Mouse (Mus musculus) B cell, adult (primary cell): ENCODE results near the gene Catsper2. TPM values are rescaled to one million over a fixed set of nuclear protein-coding genes. Genes with fewer than 3 reads are reported as not detected.

Source experiments
- total RNA-seq: library from RNA; stranded (reverse); gene quantifications from 4 replicates; pipeline ENCODE4 v1.2.4, GENCODE M21; 2023; ENCODE audit not compliant: inconsistent age

Gene Catsper2
- total RNA-seq, result 2.7 to 2.9 TPM (median 2.7 TPM) in 4 replicates

GRCm38 (mm10) chr2:121413387-121414042 is at the start of gene Catsper2, which contains the start of gene Pdia3:
Gene Catsper2, minus strand, starts transcription at chr2:121413792.
Gene Pdia3, plus strand, starts transcription at chr2:121413775.

GRCm38 (mm10) chr2:121456692-121457642 is 43.4 kb upstream of the Catsper2 start, which contains the start of gene Serinc4:
Gene Serinc4, minus strand, starts transcription at chr2:121456781.

GRCm38 (mm10) chr2:121452990-121453389 is 39.4 kb upstream of the Catsper2 start, which contains the start of gene Hypk:
Gene Hypk, plus strand, starts transcription at chr2:121453290.

DNA sequence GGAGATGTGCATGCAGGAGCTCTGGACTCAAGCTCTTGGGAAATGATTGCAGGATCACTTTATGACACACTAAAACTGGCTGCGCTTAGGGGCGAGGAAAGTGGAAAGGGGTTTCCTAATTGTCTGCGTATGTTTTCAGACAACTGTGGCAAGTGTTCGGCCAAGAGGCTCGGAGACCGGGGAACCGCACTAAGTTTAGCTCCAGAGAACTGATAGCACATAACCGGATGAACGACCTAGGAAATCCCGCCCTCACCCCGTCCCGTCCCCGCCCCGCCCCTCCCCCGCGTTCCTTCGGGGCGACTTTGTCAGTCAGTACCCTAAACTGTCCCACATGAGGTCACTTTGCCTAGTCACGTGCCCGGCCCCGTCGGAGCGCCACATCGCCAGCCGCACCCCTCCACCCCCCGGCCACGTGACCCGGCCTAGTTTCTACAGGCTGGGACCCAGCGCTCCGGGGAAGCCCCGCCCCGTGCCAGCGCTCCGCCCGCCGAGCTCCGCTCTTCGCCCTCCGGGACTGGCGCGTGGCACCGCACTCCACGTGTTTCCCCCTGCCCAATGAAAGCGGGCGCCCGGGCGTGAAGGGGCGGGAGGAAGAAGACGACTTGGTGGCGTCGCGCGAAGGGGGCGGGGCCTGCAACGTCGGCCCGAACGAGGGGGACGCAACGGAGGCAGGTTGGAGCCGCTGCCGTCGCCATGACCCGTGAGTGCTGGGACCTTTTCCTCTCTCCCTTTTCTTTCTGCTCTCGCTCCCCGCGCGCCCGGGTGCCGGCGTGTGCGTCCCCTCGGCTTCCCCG is 35.3 kb upstream of the Catsper2 start, which contains the start of gene Serf2:
TSS of gene Serf2 (plus strand) at position 457 of the 797 bp plus-strand sequence.

GRCm38 (mm10) chr2:121444178-121444577 is 30.6 kb upstream of the Catsper2 start, which contains the start of gene Ell3:
Gene Ell3, minus strand, starts transcription at chr2:121444278.

GRCm38 (mm10) chr2:121386961-121387575 is 26.5 kb downstream of the Catsper2 start, which contains the start of gene Strc:
Gene Strc, minus strand, starts transcription at chr2:121387168.

DNA sequence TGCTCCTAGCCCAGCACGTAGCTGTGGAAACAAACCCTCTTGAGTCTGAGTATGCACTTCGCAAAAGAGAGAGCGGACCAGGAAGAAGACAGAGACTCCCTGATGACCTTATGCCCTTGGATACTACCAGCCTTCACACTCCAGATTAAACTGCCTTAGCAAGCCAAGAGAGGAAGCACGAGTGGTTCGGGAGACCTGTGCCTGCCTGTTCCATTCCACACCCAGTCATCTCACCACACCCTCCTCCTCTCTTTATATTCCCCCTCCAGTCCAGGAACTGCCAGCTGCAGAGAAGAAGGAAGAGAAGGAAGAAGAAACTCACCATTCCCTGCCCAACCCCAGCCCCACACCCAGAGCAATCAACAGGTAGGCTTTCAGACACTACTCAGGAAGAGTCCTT is 56.1 kb downstream of the Catsper2 start, which contains the start of gene Ckmt1:
TSS of gene Ckmt1 (plus strand) at position 221 of the 400 bp plus-strand sequence.

GRCm38 (mm10) chr2:121354820-121355592 is 58.6 kb downstream of the Catsper2 start, which contains the start of gene Ppip5k1:
Gene Ppip5k1, minus strand, starts transcription at chr2:121355396.

Other genes with a start within 250 kb of the Catsper2 start
- 74.0 to 78.8 TPM (median 78.3 TPM) in 4 replicates for gene Tubgcp4, start 243.1 kb downstream of the Catsper2 start, total RNA-seq
- gene Zscan29, start 242.7 kb downstream of the Catsper2 start, total RNA-seq, result 29.3 to 33.8 TPM (median 31.1 TPM) in 4 replicates
- 80.7 to 99.9 TPM (median 95.7 TPM) in 4 replicates for gene Trp53bp1, start 142.4 kb downstream of the Catsper2 start, total RNA-seq
- 0.06 to 0.61 TPM (median 0.11 TPM) in 4 replicates for gene Map1a, start 124.2 kb downstream of the Catsper2 start, total RNA-seq
- 25.8 to 32.5 TPM (median 27.5 TPM) in 4 replicates for gene Ppip5k1, start 58.4 kb downstream of the Catsper2 start, total RNA-seq
- not detected in 4 replicates for gene Ckmt1, start 56.1 kb downstream of the Catsper2 start, total RNA-seq
- 0.09 TPM in 1 of 4 replicates, not detected in the others for gene Strc, start 26.6 kb downstream of the Catsper2 start, total RNA-seq
- gene Pdia3, start within 50 bp of the Catsper2 start, total RNA-seq, result 149 to 163 TPM (median 152 TPM) in 4 replicates
- gene Ell3, start 30.5 kb upstream of the Catsper2 start, total RNA-seq, result 81.8 to 98.2 TPM (median 88.5 TPM) in 4 replicates
- 263 to 333 TPM (median 283 TPM) in 4 replicates for gene Serf2, start 35.4 kb upstream of the Catsper2 start, total RNA-seq
- 33.7 to 42.6 TPM (median 34.8 TPM) in 4 replicates for gene Hypk, start 39.5 kb upstream of the Catsper2 start, total RNA-seq
- 0.58 to 1.4 TPM (median 0.70 TPM) in 4 replicates for gene Serinc4, start 43.0 kb upstream of the Catsper2 start, total RNA-seq
- 44.1 to 51.4 TPM (median 47.3 TPM) in 4 replicates for gene Mfap1b, start 60.3 kb upstream of the Catsper2 start, total RNA-seq
- 44.7 to 51.3 TPM (median 49.1 TPM) in 4 replicates for gene Mfap1a, start 92.9 kb upstream of the Catsper2 start, total RNA-seq
- 12.9 to 18.0 TPM (median 16.6 TPM) in 4 replicates for gene Wdr76, start 92.9 kb upstream of the Catsper2 start, total RNA-seq